Mouse (Mus musculus): ENCODE data around the gene Ell.
A peak's percentile ranks its signal among the peaks of the same experiment; 100 is the strongest.

- TF ChIP-seq CTCF (IDR thresholded peaks at IDR 0.05; ENCODE audit: control insufficient read depth, insufficient read depth, low read length) (no peak), POLR2A (IDR thresholded peaks at IDR 0.05; ENCODE audit: borderline replicate concordance, control insufficient read depth, low read depth, low read length) (peak; percentile 77)
Measured at GRCm38 (mm10) chr8:70539077-70539813, at the start of gene Ell.

All from bone marrow, adult 2 months (tissue).